Mouse (Mus musculus) MEL (cell line): ENCODE measurements at regions not wholly inside any gene's neighbourhood (a gene's known extent, or its start where the extent isn't known, plus 50 kb on each side); places are given as distances from the start of the nearest gene placed in this dataset.

Experiments
- CTCF ChIP-seq, 3 experiments: IDR thresholded peaks in 2 of 3; conservative IDR thresholded peaks in 1 of 3; 2 replicates each; pipeline ENCODE4 v1.5.1; 2011 to 2012; ENCODE audit warnings: low read length in 3 of 3, low read depth in 2 of 3, mild to moderate bottlenecking in 2 of 3, improper control_type of control experiment in 1 of 3, inconsistent platforms in 1 of 3, mixed read lengths in 1 of 3, moderate library complexity in 1 of 3; ENCODE audit not compliant: control insufficient read depth in 1 of 3, insufficient read depth in 1 of 3, poor library complexity in 1 of 3, severe bottlenecking in 1 of 3
- POLR2A ChIP-seq, 2 experiments: IDR thresholded peaks; 2 replicates each; pipeline ENCODE4 v1.6.1; 2011 to 2012; ENCODE audit warnings: low read length in 2 of 2, mild to moderate bottlenecking in 2 of 2, control low read depth in 1 of 2, improper control_type of control experiment in 1 of 2, low read depth in 1 of 2, moderate library complexity in 1 of 2; ENCODE audit not compliant: control insufficient read depth in 1 of 2, insufficient read depth in 1 of 2, poor library complexity in 1 of 2
- POLR2AphosphoS5 ChIP-seq: IDR thresholded peaks from 2 replicates; pipeline ENCODE4 v1.6.1; 2012; ENCODE audit warnings: low read depth, borderline replicate concordance, mild to moderate bottlenecking, inconsistent platforms, low read length, moderate library complexity, mixed read lengths
- SMC3 ChIP-seq: IDR thresholded peaks from 2 replicates; pipeline ENCODE4 v1.6.1; 2011; ENCODE audit warnings: low read depth, low read length, improper control_type of control experiment

- TF ChIP-seq CTCF (IDR thresholded peaks at IDR 0.05 in 2 of 3, conservative IDR thresholded peaks at IDR 0.05 in 1 of 3; ENCODE audit: control insufficient read depth in 1 of 3, insufficient read depth in 1 of 3, low read depth in 2 of 3, low read length in 3 of 3, poor library complexity in 1 of 3, severe bottlenecking in 1 of 3) (no peak), POLR2A (IDR thresholded peaks at IDR 0.05; ENCODE audit: control insufficient read depth in 1 of 2, insufficient read depth in 1 of 2, low read depth in 1 of 2, low read length in 2 of 2, poor library complexity in 1 of 2) (no peak), SMC3 (no peak), POLR2AphosphoS5 (no peak)
These were observed 244.6 kb upstream of the Rasgrp1 start for GRCm38 (mm10) chr2:117587381-117587780.
